Mouse (Mus musculus): ENCODE data around the gene Olfr873.
"Not testable (repeated sequence)": the region's sequence is repeated elsewhere in the genome, so short reads cannot be mapped to it uniquely, and the experiment has no call there.

Gene Olfr873

GRCm38 (mm10) chr9:20298232-20298631 is at the start of gene Olfr873:
TSS of gene Olfr873 (plus strand) at chr9:20298532.
- no peak for DNase-seq (ENCODE audit: low read depth, low spot score)

- DNase-seq (ENCODE audit: low read depth, low spot score): no peak
Observed at GRCm38 (mm10) chr9:20282051-20282450, 16.3 kb upstream of the Olfr873 start, which contains the start of gene Olfr39. TSS of gene Olfr39 (plus strand) at chr9:20282351.

GRCm38 (mm10) chr9:20295562-20295961 is 2.8 kb upstream of the Olfr873 start:
- not testable (repeated sequence) for DNase-seq (ENCODE audit: low read depth, low spot score)

- DNase-seq (ENCODE audit: low read depth, low spot score): no peak
Observed at GRCm38 (mm10) chr9:20335994-20336393, 37.7 kb downstream of the Olfr873 start, which contains the start of gene Olfr18. TSS of gene Olfr18 (minus strand) at chr9:20336094.

DNA sequence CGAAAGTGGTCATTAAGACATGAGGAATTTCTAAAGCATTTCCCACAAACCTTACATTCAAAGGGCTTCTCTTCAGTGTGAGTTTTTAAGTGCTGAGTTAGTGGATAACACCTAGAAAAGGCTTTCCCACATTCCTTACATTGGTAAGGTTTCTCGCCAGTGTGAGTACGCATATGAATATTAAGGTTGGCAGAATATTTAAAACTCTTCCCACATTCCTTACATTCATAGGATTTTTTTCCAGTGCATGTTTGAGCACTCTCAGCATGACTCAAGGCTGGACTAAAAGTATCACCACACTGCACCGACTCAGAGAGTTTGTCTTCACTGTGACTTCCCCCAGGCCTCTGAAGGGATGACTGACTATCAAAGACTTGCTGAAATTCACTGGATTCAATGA is 50.2 kb downstream of the Olfr873 start:
- no peak for DNase-seq (ENCODE audit: low read depth, low spot score)

Measured in mesoderm, embryonic 11.5 days (tissue).